Mouse (Mus musculus): ENCODE measurements around the gene Ercc1. TPM values are rescaled to one million over a fixed set of nuclear protein-coding genes. Genes with fewer than 3 reads are reported as not detected.

Gene Ercc1
- total and polyA plus RNA-seq, 3 experiments: 22.2 to 37.5 TPM; not detected in 1

DNA sequence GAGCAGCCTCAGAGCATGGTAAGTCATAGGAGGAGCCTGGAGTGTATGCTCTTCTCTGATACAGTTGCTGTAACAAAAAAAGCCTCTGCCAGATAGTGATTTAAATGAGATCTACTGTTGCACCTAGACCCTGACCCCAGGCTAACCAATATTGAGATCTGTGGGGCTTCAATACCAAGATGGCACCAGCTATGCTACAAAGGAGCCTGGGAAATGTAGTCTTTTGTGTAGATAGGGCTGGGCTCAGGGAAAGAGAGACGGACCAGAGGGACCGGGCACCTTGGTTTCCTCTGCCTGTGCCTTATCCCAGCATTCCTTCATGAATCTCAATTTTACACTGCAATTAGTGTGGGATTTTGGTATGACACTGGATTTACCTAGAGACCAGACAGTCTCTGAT is 28.8 kb downstream of the Ercc1 start:
- H3K4me1 ChIP-seq (ENCODE audit: control insufficient read depth in 1 of 2, insufficient read depth in 2 of 2, low read length in 2 of 2): no peaks in the 10 kb centered on the region
- H3K79me2 ChIP-seq (ENCODE audit: control insufficient read depth, insufficient read depth, low read length, poor library complexity): no peaks in the 10 kb centered on the region

DNA sequence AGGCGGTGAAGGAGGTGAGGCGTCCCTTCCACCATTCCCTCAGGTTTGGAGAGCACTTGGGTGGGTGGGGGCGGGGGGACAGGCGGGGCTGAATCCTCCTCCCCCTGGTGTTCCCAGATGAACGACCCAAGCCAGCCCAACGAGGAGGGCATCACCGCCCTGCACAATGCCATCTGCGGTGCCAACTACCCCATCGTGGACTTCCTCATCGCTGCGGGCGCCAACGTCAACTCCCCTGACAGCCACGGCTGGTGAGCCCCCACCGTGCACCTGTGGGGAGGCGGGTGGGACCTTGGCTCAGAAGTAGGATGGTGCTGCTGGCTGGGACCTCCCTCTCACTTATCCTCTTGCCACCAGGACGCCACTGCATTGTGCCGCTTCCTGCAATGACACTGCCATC is 30.8 kb downstream of the Ercc1 start:
- Histone ChIP-seq H3K36me3 (ENCODE audit: control insufficient read depth in 1 of 2, insufficient read depth in 2 of 2, low read length in 2 of 2) (no peaks in the 10 kb centered on the region), H3K27me3 (ENCODE audit: control insufficient read depth in 1 of 2, insufficient read depth in 2 of 2, low read length in 2 of 2) (no peaks in the 10 kb centered on the region), H3K9me3 (replicated peaks; ENCODE audit: insufficient read depth, low read length) (no peaks in the 10 kb centered on the region), H3K27ac (ENCODE audit: control insufficient read depth, low read depth, low read length) (no peak overlapping the region), H3K4me1 (ENCODE audit: control insufficient read depth in 1 of 2, insufficient read depth in 2 of 2, low read length in 2 of 2) (no peaks in the 10 kb centered on the region), H3K4me3 (ENCODE audit: control insufficient read depth in 1 of 2, insufficient read depth in 1 of 2, low read depth in 2 of 2, low read length in 2 of 2) (no peak overlapping the region), H3K9ac (ENCODE audit: control insufficient read depth, low read depth, low read length, poor library complexity, severe bottlenecking) (no peak overlapping the region), H3K79me2 (ENCODE audit: control insufficient read depth, insufficient read depth, low read length, poor library complexity) (no peaks in the 10 kb centered on the region)
- TF ChIP-seq RAD21 (IDR thresholded peaks at IDR 0.05; ENCODE audit: low read depth, low read length): no peak
- TF ChIP-seq BHLHE40 (IDR thresholded peaks at IDR 0.05; ENCODE audit: borderline replicate concordance, low read depth, low read length): no peak
- no peak for TF ChIP-seq GATA1 (IDR thresholded peaks at IDR 0.05; ENCODE audit: low read depth, low read length)
- TF ChIP-seq HCFC1 (IDR thresholded peaks at IDR 0.05; ENCODE audit: low read depth, low read length): no peak
- TF ChIP-seq SMC3 (IDR thresholded peaks at IDR 0.05; ENCODE audit: low read depth, low read length): no peak
- TF ChIP-seq EP300 (IDR thresholded peaks at IDR 0.05; ENCODE audit: low read depth in 1 of 2, low read length in 2 of 2): no peak
- TF ChIP-seq GABPA (IDR thresholded peaks at IDR 0.05; ENCODE audit: low read depth, low read length): no peak
- TF ChIP-seq CTCF (IDR thresholded peaks at IDR 0.05 in 2 of 3, conservative IDR thresholded peaks at IDR 0.05 in 1 of 3; ENCODE audit: control insufficient read depth in 1 of 3, insufficient read depth in 1 of 3, low read depth in 2 of 3, low read length in 3 of 3, poor library complexity in 1 of 3, severe bottlenecking in 1 of 3): no peak
- no peak for TF ChIP-seq NRF1 (IDR thresholded peaks at IDR 0.05; ENCODE audit: insufficient read depth, low read depth, low read length, poor library complexity, severe bottlenecking)
- no peak for TF ChIP-seq MAFK (IDR thresholded peaks at IDR 0.05; ENCODE audit: borderline replicate concordance, low read depth, low read length)
- no peak for TF ChIP-seq NELFE (IDR thresholded peaks at IDR 0.05; ENCODE audit: low read depth, low read length)
- TF ChIP-seq RCOR1 (IDR thresholded peaks at IDR 0.05; ENCODE audit: low read depth, low read length): no peak
- no peak for TF ChIP-seq JUND (IDR thresholded peaks at IDR 0.05; ENCODE audit: low read depth, low read length)
- TF ChIP-seq KAT2A (conservative IDR thresholded peaks at IDR 0.05; ENCODE audit: low read depth, low read length): no peak
- no peak for TF ChIP-seq MYC (IDR thresholded peaks at IDR 0.05; ENCODE audit: low read depth, low read length)
- no peak for TF ChIP-seq POLR2AphosphoS5 (IDR thresholded peaks at IDR 0.05; ENCODE audit: borderline replicate concordance, low read depth, low read length)
- no peak for TF ChIP-seq CHD1 (IDR thresholded peaks at IDR 0.05; ENCODE audit: low read depth, low read length)
- TF ChIP-seq UBTF (IDR thresholded peaks at IDR 0.05; ENCODE audit: borderline replicate concordance, insufficient read depth, low read depth, low read length): no peak
- TF ChIP-seq MAZ (IDR thresholded peaks at IDR 0.05; ENCODE audit: low read depth, low read length): no peak
- no peak for TF ChIP-seq MXI1 (IDR thresholded peaks at IDR 0.05; ENCODE audit: low read depth, low read length)
- DNase-seq (ENCODE audit: low read depth, low spot score): no peak

More for the DNA sequence above, 28.8 kb downstream of the Ercc1 start:
- Histone ChIP-seq H3K27me3 (ENCODE audit: control insufficient read depth in 1 of 2, insufficient read depth in 2 of 2, low read length in 2 of 2) (no peaks in the 10 kb centered on the region), H3K36me3 (ENCODE audit: control insufficient read depth in 1 of 2, insufficient read depth in 2 of 2, low read length in 2 of 2) (no peaks in the 10 kb centered on the region), H3K4me3 (ENCODE audit: control insufficient read depth in 1 of 2, insufficient read depth in 1 of 2, low read depth in 2 of 2, low read length in 2 of 2) (no peak overlapping the region), H3K27ac (ENCODE audit: control insufficient read depth, low read depth, low read length) (no peak overlapping the region), H3K9ac (ENCODE audit: control insufficient read depth, low read depth, low read length, poor library complexity, severe bottlenecking) (no peak overlapping the region), H3K9me3 (replicated peaks; ENCODE audit: insufficient read depth, low read length) (no peaks in the 10 kb centered on the region)
- TF ChIP-seq ZKSCAN1 (IDR thresholded peaks at IDR 0.05; ENCODE audit: low read depth, low read length): no peak
- TF ChIP-seq HCFC1 (IDR thresholded peaks at IDR 0.05; ENCODE audit: low read depth, low read length): peak; percentile 68
- no peak for DNase-seq (ENCODE audit: low read depth, low spot score)
